Mouse (Mus musculus): Measurements from ENCODE around the gene Ptger4. TPM values are rescaled to one million over a fixed set of nuclear protein-coding genes. Genes with fewer than 3 reads are reported as not detected.

Gene Ptger4
- total and polyA plus RNA-seq, 3 experiments, result 3.5 to 5.7 TPM; not detected in 1

GRCm38 (mm10) chr15:5157386-5157785 lies 86.6 kb downstream of the Ptger4 start:
- Histone ChIP-seq H3K27me3 (ENCODE audit: control insufficient read depth in 1 of 2, insufficient read depth in 2 of 2, low read length in 2 of 2) (no peaks in the 10 kb centered on the region), H3K4me3 (ENCODE audit: control insufficient read depth in 1 of 2, insufficient read depth in 1 of 2, low read depth in 2 of 2, low read length in 2 of 2) (no peak overlapping the region), H3K79me2 (ENCODE audit: control insufficient read depth, insufficient read depth, low read length, poor library complexity) (peaks cover 50% of the 10 kb centered on the region), H3K9me3 (replicated peaks; ENCODE audit: insufficient read depth, low read length) (no peaks in the 10 kb centered on the region), H3K4me1 (ENCODE audit: control insufficient read depth in 1 of 2, insufficient read depth in 2 of 2, low read length in 2 of 2) (no peaks in the 10 kb centered on the region), H3K27ac (ENCODE audit: control insufficient read depth, low read depth, low read length) (no peak overlapping the region), H3K36me3 (ENCODE audit: control insufficient read depth in 1 of 2, insufficient read depth in 2 of 2, low read length in 2 of 2) (peaks cover 2 to 5% of the 10 kb centered on the region in 2 experiments; a peak in 3 of 4 replicates), H3K9ac (ENCODE audit: control insufficient read depth, low read depth, low read length, poor library complexity, severe bottlenecking) (no peak overlapping the region)
- TF ChIP-seq ELF1 (IDR thresholded peaks at IDR 0.05; ENCODE audit: low read depth, low read length), result no peak
- TF ChIP-seq ZMIZ1 (IDR thresholded peaks at IDR 0.05; ENCODE audit: low read depth, low read length), result no peak
- no peak for TF ChIP-seq TBP (IDR thresholded peaks at IDR 0.05; ENCODE audit: low read depth, low read length)
- TF ChIP-seq RCOR1 (IDR thresholded peaks at IDR 0.05; ENCODE audit: low read depth, low read length), result no peak
- TF ChIP-seq USF2 (IDR thresholded peaks at IDR 0.05; ENCODE audit: borderline replicate concordance in 1 of 2, insufficient read depth in 1 of 2, low read depth in 1 of 2, low read length in 2 of 2), result no peak
- TF ChIP-seq POLR2A (IDR thresholded peaks at IDR 0.05; ENCODE audit: control insufficient read depth in 1 of 2, insufficient read depth in 1 of 2, low read depth in 1 of 2, low read length in 2 of 2, poor library complexity in 1 of 2), result no peak
- TF ChIP-seq ZNF384 (IDR thresholded peaks at IDR 0.05; ENCODE audit: low read depth, low read length), result no peak
- no peak for TF ChIP-seq NRF1 (IDR thresholded peaks at IDR 0.05; ENCODE audit: insufficient read depth, low read depth, low read length, poor library complexity, severe bottlenecking)
- TF ChIP-seq ZKSCAN1 (IDR thresholded peaks at IDR 0.05; ENCODE audit: low read depth, low read length), result no peak
- no peak for TF ChIP-seq TCF12 (IDR thresholded peaks at IDR 0.05; ENCODE audit: low read depth, low read length)
- TF ChIP-seq SMC3 (IDR thresholded peaks at IDR 0.05; ENCODE audit: low read depth, low read length), result no peak
- no peak for TF ChIP-seq JUND (IDR thresholded peaks at IDR 0.05; ENCODE audit: low read depth, low read length)
- no peak for TF ChIP-seq MEF2A (IDR thresholded peaks at IDR 0.05; ENCODE audit: extremely low read depth, insufficient replicate concordance, low read depth, low read length, poor library complexity, severe bottlenecking)
- no peak for TF ChIP-seq USF1 (IDR thresholded peaks at IDR 0.05; ENCODE audit: low read depth, low read length)
- TF ChIP-seq E2F4 (IDR thresholded peaks at IDR 0.05; ENCODE audit: borderline replicate concordance, low read depth, low read length), result no peak
- no peak for TF ChIP-seq MAZ (IDR thresholded peaks at IDR 0.05; ENCODE audit: low read depth, low read length)
- no peak for TF ChIP-seq CHD2 (IDR thresholded peaks at IDR 0.05; ENCODE audit: low read length)
- no peak for TF ChIP-seq MYB (IDR thresholded peaks at IDR 0.05; ENCODE audit: low read depth, low read length)
- DNase-seq (ENCODE audit: low read depth, low spot score), result no peak

Other genes with a start within 250 kb of the Ptger4 start
- not detected in 2 replicates for gene C7, start 180.4 kb downstream of the Ptger4 start, total RNA-seq (2012; rRNA removed)
- gene C7, start 180.4 kb downstream of the Ptger4 start, polyA plus RNA-seq (2012; ENCODE audit: insufficient read depth in 1 of 2, insufficient read length in 2 of 2, low read depth in 1 of 2, low replicate concordance in 2 of 2, missing spikeins in 1 of 2), result not detected
- 0.08 and 0.26 TPM in 2 replicates for gene Card6, start 135.6 kb downstream of the Ptger4 start, total RNA-seq (2012; rRNA removed)
- under 1 TPM in 1 of 2 experiments, not detected in 1; 0.13 TPM for gene Card6, start 135.6 kb downstream of the Ptger4 start, polyA plus RNA-seq (2012; ENCODE audit: insufficient read depth in 1 of 2, insufficient read length in 2 of 2, low read depth in 1 of 2, low replicate concordance in 2 of 2, missing spikeins in 1 of 2)
- 1,625 and 1,669 TPM in 2 replicates for gene Rpl37, start 127.5 kb downstream of the Ptger4 start, total RNA-seq (2012; rRNA removed)
- gene Rpl37, start 127.5 kb downstream of the Ptger4 start, polyA plus RNA-seq (2012; ENCODE audit: insufficient read depth in 1 of 2, insufficient read length in 2 of 2, low read depth in 1 of 2, low replicate concordance in 2 of 2, missing spikeins in 1 of 2), result 1,000 to 10,000 TPM in 1 of 2 experiments, 100 to 1,000 TPM in 1; 923 to 1,012 TPM
- 18.3 and 20.0 TPM in 2 replicates for gene Prkaa1, start 100.3 kb downstream of the Ptger4 start, total RNA-seq (2012; rRNA removed)
- gene Prkaa1, start 100.3 kb downstream of the Ptger4 start, polyA plus RNA-seq (2012; ENCODE audit: insufficient read depth in 1 of 2, insufficient read length in 2 of 2, low read depth in 1 of 2, low replicate concordance in 2 of 2, missing spikeins in 1 of 2), result 10 to 100 TPM in 1 of 2 experiments, not detected in 1; 23.0 TPM
- 21.0 and 22.0 TPM in 2 replicates for gene Ttc33, start 58.7 kb downstream of the Ptger4 start, total RNA-seq (2012; rRNA removed)
- 10 to 100 TPM in 1 of 2 experiments, not detected in 1; 26.2 TPM for gene Ttc33, start 58.7 kb downstream of the Ptger4 start, polyA plus RNA-seq (2012; ENCODE audit: insufficient read depth in 1 of 2, insufficient read length in 2 of 2, low read depth in 1 of 2, low replicate concordance in 2 of 2, missing spikeins in 1 of 2)